Mouse (Mus musculus) adrenal gland (tissue): ENCODE data around the gene Lrfn4.
"Not testable (repeated sequence)": the region's sequence is repeated elsewhere in the genome, so short reads cannot be mapped to it uniquely, and the experiment has no call there.

Source experiments
- intact Hi-C: fragments of 180-260 bp; cut with DNase I; formaldehyde crosslinking; loops from one replicate; pipeline ENCODE4 v1.15.1; 2025

The Lrfn4 gene

GRCm38 (mm10) chr19:4612181-4612961, 3.1 kb downstream of the Lrfn4 start:
- intact Hi-C loops, result no loop called here

- intact Hi-C loops, result no loop called here
Measured at GRCm38 (mm10) chr19:4610109-4610508, 5.4 kb downstream of the Lrfn4 start.

- intact Hi-C loops, result no loop called here
Measured at GRCm38 (mm10) chr19:4608511-4608910, 7.0 kb downstream of the Lrfn4 start.

- intact Hi-C loops, result no loop called here
Measured at GRCm38 (mm10) chr19:4607406-4607805, 8.1 kb downstream of the Lrfn4 start.

GRCm38 (mm10) chr19:4605654-4606053, 9.8 kb downstream of the Lrfn4 start:
- intact Hi-C loops, result no loop called here

- intact Hi-C loops, result no loop called here
Measured at GRCm38 (mm10) chr19:4603801-4604723, 11.4 kb downstream of the Lrfn4 start.

GRCm38 (mm10) chr19:4602459-4602858, 13.0 kb downstream of the Lrfn4 start:
- intact Hi-C loops, result no loop called here

GRCm38 (mm10) chr19:4596071-4596470, 19.4 kb downstream of the Lrfn4 start:
- intact Hi-C loops, result no loop called here

- intact Hi-C loops, result no loop called here
Measured at GRCm38 (mm10) chr19:4593792-4594522, 21.5 kb downstream of the Lrfn4 start.

- intact Hi-C loops, result no loop called here
Measured at GRCm38 (mm10) chr19:4590025-4590424, 25.4 kb downstream of the Lrfn4 start.

GRCm38 (mm10) chr19:4589081-4589480, 26.4 kb downstream of the Lrfn4 start:
- intact Hi-C loops, result no loop called here

- intact Hi-C loops, result no loop called here
Measured at GRCm38 (mm10) chr19:4588430-4588829, 27.0 kb downstream of the Lrfn4 start.

- intact Hi-C loops, result no loop called here
Measured at GRCm38 (mm10) chr19:4587426-4587825, 28.0 kb downstream of the Lrfn4 start.

GRCm38 (mm10) chr19:4586783-4587182, 28.7 kb downstream of the Lrfn4 start:
- intact Hi-C loops, result not testable (repeated sequence)

GRCm38 (mm10) chr19:4583856-4584255, 31.6 kb downstream of the Lrfn4 start:
- intact Hi-C loops, result no loop called here

- intact Hi-C loops, result no loop called here
Measured at GRCm38 (mm10) chr19:4579296-4579695, 36.2 kb downstream of the Lrfn4 start.

GRCm38 (mm10) chr19:4578799-4579198, 36.7 kb downstream of the Lrfn4 start:
- intact Hi-C loops, result no loop called here

GRCm38 (mm10) chr19:4573241-4573640, 42.2 kb downstream of the Lrfn4 start:
- intact Hi-C loops, result loop anchor here (5.0 kb wide), 1 partner anchor 66 kb away; no protein-coding TSS in a partner anchor

GRCm38 (mm10) chr19:4572467-4572866, 43.0 kb downstream of the Lrfn4 start:
- intact Hi-C loops, result loop anchor here (5.0 kb wide), 1 partner anchor 65 kb away; no protein-coding TSS in a partner anchor

GRCm38 (mm10) chr19:4572061-4572460, 43.4 kb downstream of the Lrfn4 start:
- intact Hi-C loops, result loop anchor here (5.0 kb wide), 1 partner anchor 65 kb away; no protein-coding TSS in a partner anchor

GRCm38 (mm10) chr19:4571658-4572057, 43.8 kb downstream of the Lrfn4 start:
- intact Hi-C loops, result loop anchor here (5.0 kb wide), 1 partner anchor 64 kb away; no protein-coding TSS in a partner anchor
